Mouse (Mus musculus) left cerebral cortex, adult 2 months (tissue): ENCODE results near the gene Acvr1. TPM values are rescaled to one million over a fixed set of nuclear protein-coding genes. Genes with fewer than 3 reads are reported as not detected.

Experiments used
- DNase-seq, 2 experiments: peaks; one replicate each; pipeline ENCODE4 v3.0.0; 2021 to 2022; ENCODE audit warnings: low spot score in 2 of 2, mixed read lengths in 1 of 2; ENCODE audit errors: extremely low spot score in 1 of 2
- H3K27ac ChIP-seq: fragments of 200-600 bp; 2 replicates; pipeline ENCODE4 v1.8.1; 2022
- H3K4me3 ChIP-seq: fragments of 200-600 bp; 2 replicates; pipeline ENCODE4 v1.8.1; 2022
- CTCF ChIP-seq: fragments of 200-600 bp; IDR thresholded peaks from 2 replicates; pipeline ENCODE4 v1.8.1; 2022; ENCODE audit warnings: antibody characterized with exemption, mild to moderate bottlenecking, moderate library complexity
- intact Hi-C: fragments of 180-260 bp; cut with DNase I; formaldehyde crosslinking; loops from one replicate; pipeline ENCODE4 v1.15.1; 2025
- long read RNA-seq, 2 experiments: library from polyadenylated mRNA; stranded (forward); transcript quantifications; one replicate each; pipeline ENCODE4 v2.0.0; 2021; ENCODE audit warnings: borderline mapping rate in 2 of 2
- total RNA-seq, 2 experiments: library from RNA; stranded (reverse); gene quantifications; 2 replicates each; pipeline ENCODE4 v1.2.3; 2021

The Acvr1 gene
- 10 to 100 TPM; 32.9 to 36.6 TPM for total RNA-seq
- long read RNA-seq, experiment 1, transcript Acvr1-204 (12 exons, 3,050 nt): major isoform, 21 of 37 reads
- long read RNA-seq, experiment 1, transcript Acvr1-203 (10 exons, 2,891 nt): minor isoform, 6 of 37 reads
- long read RNA-seq, experiment 1, transcript Acvr1-201 (11 exons, 2,394 nt): minor isoform, 5 of 37 reads
- long read RNA-seq, experiment 1, partial matches to known transcripts: 2 of 37 reads
- long read RNA-seq, experiment 1, other reads (novel, unspliced or antisense): 3 of 37 reads
- long read RNA-seq, experiment 2, transcript Acvr1-204 (12 exons, 3,050 nt): major isoform, 22 of 35 reads
- long read RNA-seq, experiment 2, partial matches to known transcripts: 1 of 35 reads
- long read RNA-seq, experiment 2, other reads (novel, unspliced or antisense): 5 of 35 reads

DNA sequence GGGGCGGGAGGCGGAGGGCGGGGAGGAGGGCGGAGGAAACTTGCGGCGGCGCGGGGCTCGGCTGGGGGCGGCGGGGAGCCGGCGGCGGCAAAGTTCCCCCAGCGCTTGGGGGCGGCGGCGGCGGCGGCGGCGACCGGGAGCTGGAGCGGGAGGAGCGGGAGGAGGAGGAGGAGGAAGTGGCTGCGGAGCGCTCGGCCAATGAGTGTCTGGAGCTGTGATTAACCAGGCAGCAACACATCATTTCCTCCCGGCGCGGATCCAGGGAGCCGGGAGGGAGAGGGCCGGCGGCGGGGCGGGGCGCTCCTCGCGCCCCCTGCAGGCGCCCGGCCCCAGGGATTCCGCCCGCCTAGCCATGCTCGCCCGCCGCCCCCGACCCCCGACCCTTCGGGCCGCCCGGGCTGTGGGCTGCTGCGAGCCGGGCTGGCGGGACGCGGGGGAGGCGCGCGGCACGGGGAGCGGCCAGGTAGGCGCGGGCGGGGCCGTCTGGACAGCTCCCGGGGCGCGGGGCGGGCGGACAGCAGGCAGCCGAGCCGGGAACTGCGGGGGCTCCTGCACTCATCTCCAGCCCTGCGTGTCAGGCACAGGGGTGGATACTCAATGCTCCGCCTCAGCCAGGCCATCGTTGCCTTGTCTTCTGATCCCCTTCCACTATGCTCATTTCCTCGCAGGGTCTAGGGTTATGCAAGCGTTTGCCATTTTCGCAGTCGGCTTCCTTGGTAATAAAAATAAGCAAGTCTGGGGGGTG is at the start of gene Acvr1, which contains the start of gene Upp2:
TSS of gene Acvr1 (minus strand) at position 92 of the 745 bp plus-strand sequence.
TSS of gene Upp2 (plus strand) at position 233 of the 745 bp plus-strand sequence.
- Histone ChIP-seq H3K4me3 (peak within 1 kb of the TSS; percentile 72), H3K27ac (peak within 1 kb of the TSS; percentile 95)
- DNase-seq: peak; percentile 81 to 89
- intact Hi-C loops: loop anchor here (1.0 to 5.0 kb wide), 4 partner anchors 19 to 100 kb away; no protein-coding TSS in a partner anchor
- peak; percentile 44 for TF ChIP-seq CTCF

- Histone ChIP-seq H3K4me3 (no peak overlapping the region), H3K27ac (no peak overlapping the region)
- no peak for DNase-seq
- intact Hi-C loops: no loop called here
- no peak for TF ChIP-seq CTCF
These were observed 48.8 kb upstream of the Acvr1 start for GRCm38 (mm10) chr2:58615766-58616165.

GRCm38 (mm10) chr2:58614851-58615250 is 47.9 kb upstream of the Acvr1 start:
- Histone ChIP-seq H3K4me3 (no peak overlapping the region), H3K27ac (no peak overlapping the region)
- intact Hi-C loops: no loop called here
- TF ChIP-seq CTCF: no peak; the same call in 1 of the 2 replicates
- DNase-seq: no peak

GRCm38 (mm10) chr2:58613720-58614119 is 46.8 kb upstream of the Acvr1 start:
- H3K4me3 ChIP-seq: no peak overlapping the region
- intact Hi-C loops: no loop called here
- no peak overlapping the region for H3K27ac ChIP-seq
- DNase-seq: no peak
- no peak for TF ChIP-seq CTCF

GRCm38 (mm10) chr2:58604791-58605190 is 37.8 kb upstream of the Acvr1 start:
- TF ChIP-seq CTCF: no peak
- H3K27ac ChIP-seq: no peak overlapping the region
- DNase-seq: no peak
- no peak overlapping the region for H3K4me3 ChIP-seq
- intact Hi-C loops: no loop called here

DNA sequence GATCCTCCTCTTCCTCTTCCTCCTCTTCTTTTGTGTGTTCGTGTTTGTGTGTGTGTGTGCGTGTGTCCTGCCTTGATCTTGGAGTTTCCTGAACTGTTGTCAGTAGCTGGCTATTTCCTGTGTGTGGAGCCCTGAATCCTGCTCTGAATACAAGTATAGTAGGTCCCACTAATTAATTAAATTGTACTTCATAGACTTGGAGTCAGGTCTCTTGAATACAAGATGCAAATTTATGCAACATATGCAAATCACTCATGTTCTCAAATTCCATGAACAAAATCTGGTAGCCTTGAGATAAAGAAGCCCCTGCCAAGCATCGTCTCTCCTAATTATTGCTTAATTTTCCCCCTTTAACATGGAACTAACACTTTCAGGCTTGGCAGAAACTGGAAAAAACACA is 36.4 kb upstream of the Acvr1 start:
- Histone ChIP-seq H3K4me3 (no peak overlapping the region), H3K27ac (no peak overlapping the region)
- intact Hi-C loops: no loop called here
- TF ChIP-seq CTCF: no peak
- no peak for DNase-seq

- Histone ChIP-seq H3K27ac (no peak overlapping the region), H3K4me3 (no peak overlapping the region)
- no peak for TF ChIP-seq CTCF
- intact Hi-C loops: no loop called here
- DNase-seq: no peak
These were observed 34.4 kb upstream of the Acvr1 start for GRCm38 (mm10) chr2:58601382-58601781.

DNA sequence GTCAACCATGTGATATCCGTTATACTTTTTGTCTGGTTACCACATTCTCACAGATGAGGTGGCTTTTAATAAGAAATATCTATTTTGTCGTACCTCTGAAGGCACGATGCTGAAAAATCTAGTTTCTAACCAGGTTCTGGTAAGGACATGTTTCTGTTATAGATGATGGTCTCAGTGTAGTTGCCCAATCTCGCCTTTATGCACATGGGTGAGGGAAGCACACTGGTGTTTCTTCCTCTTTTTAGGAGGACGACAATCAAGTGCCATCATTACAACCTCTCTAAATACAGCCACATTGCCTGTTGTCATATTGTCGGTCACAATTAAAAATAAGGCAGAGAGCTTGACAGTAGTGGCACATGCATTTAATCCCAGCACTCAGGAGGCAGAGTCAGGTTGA is 32.7 kb upstream of the Acvr1 start:
- no peak for DNase-seq
- TF ChIP-seq CTCF: no peak
- H3K27ac ChIP-seq: no peak overlapping the region
- intact Hi-C loops: no loop called here
- no peak overlapping the region for H3K4me3 ChIP-seq

DNA sequence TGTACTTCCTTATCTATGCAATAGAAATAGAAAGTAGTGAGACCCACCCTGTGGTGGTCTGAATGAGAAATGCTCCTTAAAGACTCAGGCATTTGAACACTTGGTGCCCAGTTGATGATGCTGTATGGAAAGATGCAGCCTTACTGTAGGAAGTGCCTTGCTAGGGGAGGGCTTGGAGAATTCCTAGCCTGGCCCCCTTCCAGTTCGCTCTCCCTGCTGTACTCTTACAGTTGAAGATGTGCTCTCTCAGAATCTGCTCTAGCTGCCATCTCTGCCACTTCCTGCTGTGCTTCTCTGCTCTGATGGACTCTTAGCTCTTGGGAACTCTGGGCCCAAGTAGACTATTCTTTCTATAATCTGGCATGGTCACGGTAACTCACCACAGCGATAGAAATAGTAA is 30.6 kb upstream of the Acvr1 start:
- DNase-seq: no peak
- no peak overlapping the region for H3K4me3 ChIP-seq
- no peak overlapping the region for H3K27ac ChIP-seq
- no peak for TF ChIP-seq CTCF
- intact Hi-C loops: no loop called here

DNA sequence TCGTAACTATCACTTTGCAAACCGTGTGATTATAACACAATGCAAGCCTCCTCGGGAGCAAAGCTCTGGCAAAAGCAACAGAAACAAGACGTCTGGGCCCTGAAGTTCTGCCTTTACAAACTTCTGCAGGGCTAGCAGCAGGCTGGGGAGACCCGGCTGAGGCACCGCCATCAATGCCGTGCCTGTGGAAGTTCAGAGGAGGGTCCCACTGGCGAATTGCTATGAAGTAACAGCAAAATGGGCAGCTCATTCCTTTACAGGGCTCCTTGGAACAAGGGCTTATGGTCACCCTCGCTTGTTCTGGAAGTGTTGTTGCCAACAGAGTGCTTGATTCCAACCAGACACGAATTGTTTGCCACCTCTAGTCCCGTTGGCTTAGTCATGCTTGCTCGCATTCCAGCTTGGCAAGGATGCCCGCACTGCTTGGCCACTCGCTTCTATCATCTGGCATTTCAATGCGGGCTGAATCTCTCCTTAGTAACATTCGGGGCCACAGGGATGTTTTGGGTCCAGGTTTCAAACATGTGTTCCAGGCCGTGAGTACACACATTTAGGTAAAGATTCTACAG is 29.9 kb upstream of the Acvr1 start:
- intact Hi-C loops: no loop called here
- H3K4me3 ChIP-seq: no peak overlapping the region
- H3K27ac ChIP-seq: no peak overlapping the region
- DNase-seq: peak in 1 of 2 experiments; percentile 25
- TF ChIP-seq CTCF: no peak

DNA sequence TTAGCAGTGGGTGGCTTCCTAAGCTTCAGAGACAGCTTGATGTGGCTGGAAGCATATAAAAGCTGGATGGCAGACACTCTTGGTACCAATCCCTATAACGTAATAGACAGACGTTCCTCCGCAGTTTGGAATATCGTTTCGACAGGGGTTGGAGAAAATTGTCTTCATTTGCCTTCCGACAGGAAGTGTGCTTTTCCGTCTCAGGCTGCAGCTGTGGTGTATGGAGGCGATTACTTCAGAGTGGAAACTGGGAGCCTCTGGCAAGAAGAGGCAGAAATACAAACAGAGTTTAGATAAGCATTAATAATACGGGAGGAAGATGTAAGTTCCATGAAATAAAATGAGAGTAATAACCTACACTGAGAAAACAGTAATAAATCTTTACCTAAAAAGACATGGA is 28.4 kb upstream of the Acvr1 start:
- DNase-seq: no peak
- intact Hi-C loops: no loop called here
- Histone ChIP-seq H3K27ac (no peak overlapping the region), H3K4me3 (no peak overlapping the region)
- TF ChIP-seq CTCF: no peak

- intact Hi-C loops: no loop called here
- no peak for DNase-seq
- Histone ChIP-seq H3K27ac (no peak overlapping the region), H3K4me3 (no peak overlapping the region)
- TF ChIP-seq CTCF: no peak
These were observed 23.1 kb upstream of the Acvr1 start for GRCm38 (mm10) chr2:58590055-58590454.
